Mouse (Mus musculus): Measurements from ENCODE around the gene Clba1.
"Not testable (repeated sequence)": the region's sequence is repeated elsewhere in the genome, so short reads cannot be mapped to it uniquely, and the experiment has no call there.

Gene Clba1

GRCm38 (mm10) chr12:112816866-112817265, 8.1 kb downstream of the Clba1 start:
- DNase-seq (ENCODE audit: low spot score) = not testable (repeated sequence)

- no peak for DNase-seq (ENCODE audit: low spot score)
Observed at GRCm38 (mm10) chr12:112819057-112819662, 10.4 kb downstream of the Clba1 start.

- DNase-seq (ENCODE audit: low spot score) = no peak
Observed at GRCm38 (mm10) chr12:112820401-112820999, 11.8 kb downstream of the Clba1 start.

- DNase-seq (ENCODE audit: low spot score) = no peak
Observed at GRCm38 (mm10) chr12:112821216-112821615, 12.5 kb downstream of the Clba1 start.

GRCm38 (mm10) chr12:112821974-112822373, 13.2 kb downstream of the Clba1 start:
- DNase-seq (ENCODE audit: low spot score) = no peak

- DNase-seq (ENCODE audit: low spot score) = no peak
Observed at GRCm38 (mm10) chr12:112822676-112823075, 13.9 kb downstream of the Clba1 start.

GRCm38 (mm10) chr12:112823221-112823620, 14.5 kb downstream of the Clba1 start:
- peak; percentile 60 for DNase-seq (ENCODE audit: low spot score)

GRCm38 (mm10) chr12:112825901-112826300, 17.2 kb downstream of the Clba1 start:
- no peak for DNase-seq (ENCODE audit: low spot score)

- peak; percentile 72 for DNase-seq (ENCODE audit: low spot score)
Observed at GRCm38 (mm10) chr12:112828501-112829243, 19.9 kb downstream of the Clba1 start.

GRCm38 (mm10) chr12:112829244-112829864, 20.6 kb downstream of the Clba1 start, which contains the start of gene Cdca4:
TSS of gene Cdca4 (minus strand) at chr12:112829423.
- peak; percentile 97 for DNase-seq (ENCODE audit: low spot score)

- no peak for DNase-seq (ENCODE audit: low spot score)
Observed at GRCm38 (mm10) chr12:112830141-112830540, 21.4 kb downstream of the Clba1 start.

- DNase-seq (ENCODE audit: low spot score) = no peak
Observed at GRCm38 (mm10) chr12:112830570-112830969, 21.8 kb downstream of the Clba1 start.

- no peak for DNase-seq (ENCODE audit: low spot score)
Observed at GRCm38 (mm10) chr12:112832411-112832810, 23.7 kb downstream of the Clba1 start.

- no peak for DNase-seq (ENCODE audit: low spot score)
Observed at GRCm38 (mm10) chr12:112833527-112833926, 24.8 kb downstream of the Clba1 start.

- no peak for DNase-seq (ENCODE audit: low spot score)
Observed at GRCm38 (mm10) chr12:112835046-112835445, 26.3 kb downstream of the Clba1 start.

- DNase-seq (ENCODE audit: low spot score) = no peak
Observed at GRCm38 (mm10) chr12:112840209-112841086, 31.7 kb downstream of the Clba1 start.

- DNase-seq (ENCODE audit: low spot score) = not testable (repeated sequence)
Observed at GRCm38 (mm10) chr12:112841338-112841892, 32.7 kb downstream of the Clba1 start.

- DNase-seq (ENCODE audit: low spot score) = not testable (repeated sequence)
Observed at GRCm38 (mm10) chr12:112842128-112842527, 33.4 kb downstream of the Clba1 start.

- DNase-seq (ENCODE audit: low spot score) = peak; percentile 88
Observed at GRCm38 (mm10) chr12:112843803-112844202, 35.1 kb downstream of the Clba1 start.

GRCm38 (mm10) chr12:112847880-112848279, 39.1 kb downstream of the Clba1 start:
- DNase-seq (ENCODE audit: low spot score) = no peak
